Mouse (Mus musculus): ENCODE measurements at regions not wholly inside any gene's neighbourhood (a gene's known extent, or its start where the extent isn't known, plus 50 kb on each side); places are given as distances from the start of the nearest gene placed in this dataset.

- ATAC-seq = no peak
- H3K9ac ChIP-seq (ENCODE audit: low read depth, low read length) = no peak overlapping the region
- no peak overlapping the region for H3K4me3 ChIP-seq (ENCODE audit: low read depth, low read length)
- no peaks in the 10 kb centered on the region for H3K36me3 ChIP-seq (ENCODE audit: control insufficient read depth, insufficient read depth, low read length)
- H3K9me3 ChIP-seq (replicated peaks; ENCODE audit: control insufficient read depth, low read length, poor library complexity, severe bottlenecking) = no peaks in the 10 kb centered on the region
- H3K4me2 ChIP-seq (ENCODE audit: low read length) = no peak overlapping the region
- H3K27ac ChIP-seq (ENCODE audit: low read length) = no peak overlapping the region
- H3K27me3 ChIP-seq (ENCODE audit: control insufficient read depth, insufficient read depth, low read depth, low read length) = no peaks in the 10 kb centered on the region
- no peaks in the 10 kb centered on the region for H3K4me1 ChIP-seq (ENCODE audit: control insufficient read depth, insufficient read depth, low read length)
Measured at GRCm38 (mm10) chr1:112123012-112123411, 258.3 kb upstream of the Dsel start.

GRCm38 (mm10) chr1:112103451-112103850, 238.7 kb upstream of the Dsel start:
- Histone ChIP-seq H3K4me1 (ENCODE audit: control insufficient read depth, insufficient read depth, low read length) (no peaks in the 10 kb centered on the region), H3K27ac (ENCODE audit: low read length) (no peak overlapping the region), H3K9me3 (replicated peaks; ENCODE audit: control insufficient read depth, low read length, poor library complexity, severe bottlenecking) (no peaks in the 10 kb centered on the region), H3K27me3 (ENCODE audit: control insufficient read depth, insufficient read depth, low read depth, low read length) (no peaks in the 10 kb centered on the region), H3K4me3 (ENCODE audit: low read depth, low read length) (no peak overlapping the region), H3K4me2 (ENCODE audit: low read length) (no peak overlapping the region), H3K9ac (ENCODE audit: low read depth, low read length) (no peak overlapping the region), H3K36me3 (ENCODE audit: control insufficient read depth, insufficient read depth, low read length) (no peaks in the 10 kb centered on the region)
- 100% methylated on average over 1 of the region's 1 CpGs for whole genome bisulfite sequencing
- ATAC-seq = no peak

GRCm38 (mm10) chr1:112059909-112060308, 195.2 kb upstream of the Dsel start:
- H3K4me1 ChIP-seq (ENCODE audit: control insufficient read depth, insufficient read depth, low read length) = no peaks in the 10 kb centered on the region
- H3K9me3 ChIP-seq (replicated peaks; ENCODE audit: control insufficient read depth, low read length, poor library complexity, severe bottlenecking) = no peaks in the 10 kb centered on the region
- H3K4me2 ChIP-seq (ENCODE audit: low read length) = no peak overlapping the region
- no peaks in the 10 kb centered on the region for H3K36me3 ChIP-seq (ENCODE audit: control insufficient read depth, insufficient read depth, low read length)
- H3K9ac ChIP-seq (ENCODE audit: low read depth, low read length) = no peak overlapping the region
- H3K27ac ChIP-seq (ENCODE audit: low read length) = no peak overlapping the region
- no peaks in the 10 kb centered on the region for H3K27me3 ChIP-seq (ENCODE audit: control insufficient read depth, insufficient read depth, low read depth, low read length)
- no peak for ATAC-seq
- H3K4me3 ChIP-seq (ENCODE audit: low read depth, low read length) = no peak overlapping the region

GRCm38 (mm10) chr1:112053926-112054325, 189.2 kb upstream of the Dsel start:
- 90% methylated on average over 6 of the region's 6 CpGs for WGBS
- Histone ChIP-seq H3K4me1 (ENCODE audit: control insufficient read depth, insufficient read depth, low read length) (no peaks in the 10 kb centered on the region), H3K9me3 (replicated peaks; ENCODE audit: control insufficient read depth, low read length, poor library complexity, severe bottlenecking) (no peaks in the 10 kb centered on the region), H3K27ac (ENCODE audit: low read length) (no peak overlapping the region), H3K36me3 (ENCODE audit: control insufficient read depth, insufficient read depth, low read length) (no peaks in the 10 kb centered on the region), H3K4me3 (ENCODE audit: low read depth, low read length) (no peak overlapping the region), H3K9ac (ENCODE audit: low read depth, low read length) (no peak overlapping the region), H3K4me2 (ENCODE audit: low read length) (no peak overlapping the region), H3K27me3 (ENCODE audit: control insufficient read depth, insufficient read depth, low read depth, low read length) (no peaks in the 10 kb centered on the region)
- ATAC-seq = no peak

GRCm38 (mm10) chr1:112043061-112043460, 178.3 kb upstream of the Dsel start:
- no peak overlapping the region for H3K4me3 ChIP-seq (ENCODE audit: low read depth, low read length)
- H3K4me2 ChIP-seq (ENCODE audit: low read length) = no peak overlapping the region
- no peaks in the 10 kb centered on the region for H3K36me3 ChIP-seq (ENCODE audit: control insufficient read depth, insufficient read depth, low read length)
- no peak overlapping the region for H3K9ac ChIP-seq (ENCODE audit: low read depth, low read length)
- H3K4me1 ChIP-seq (ENCODE audit: control insufficient read depth, insufficient read depth, low read length) = no peaks in the 10 kb centered on the region
- H3K27ac ChIP-seq (ENCODE audit: low read length) = no peak overlapping the region
- no peak for ATAC-seq
- no peaks in the 10 kb centered on the region for H3K9me3 ChIP-seq (replicated peaks; ENCODE audit: control insufficient read depth, low read length, poor library complexity, severe bottlenecking)
- no peaks in the 10 kb centered on the region for H3K27me3 ChIP-seq (ENCODE audit: control insufficient read depth, insufficient read depth, low read depth, low read length)

- no peak overlapping the region for H3K4me2 ChIP-seq (ENCODE audit: low read length)
- H3K27me3 ChIP-seq (ENCODE audit: control insufficient read depth, insufficient read depth, low read depth, low read length) = no peaks in the 10 kb centered on the region
- 0 out of 2 replicates have a peak, but pooled peaks cover 2% of the 10 kb centered on the region for H3K9me3 ChIP-seq (replicated peaks; ENCODE audit: control insufficient read depth, low read length, poor library complexity, severe bottlenecking)
- no peak overlapping the region for H3K27ac ChIP-seq (ENCODE audit: low read length)
- no peak for ATAC-seq
- H3K4me1 ChIP-seq (ENCODE audit: control insufficient read depth, insufficient read depth, low read length) = no peaks in the 10 kb centered on the region
- no peaks in the 10 kb centered on the region for H3K36me3 ChIP-seq (ENCODE audit: control insufficient read depth, insufficient read depth, low read length)
- no peak overlapping the region for H3K9ac ChIP-seq (ENCODE audit: low read depth, low read length)
- no peak overlapping the region for H3K4me3 ChIP-seq (ENCODE audit: low read depth, low read length)
Measured at GRCm38 (mm10) chr1:112039878-112040277, 175.2 kb upstream of the Dsel start.

- Histone ChIP-seq H3K4me2 (ENCODE audit: low read length) (peak overlapping the region; percentile 28; the same call in 1 of the 2 replicates), H3K9me3 (replicated peaks; ENCODE audit: control insufficient read depth, low read length, poor library complexity, severe bottlenecking) (no peaks in the 10 kb centered on the region), H3K4me1 (ENCODE audit: control insufficient read depth, insufficient read depth, low read length) (no peaks in the 10 kb centered on the region), H3K4me3 (ENCODE audit: low read depth, low read length) (no peak overlapping the region), H3K36me3 (ENCODE audit: control insufficient read depth, insufficient read depth, low read length) (no peaks in the 10 kb centered on the region), H3K27ac (ENCODE audit: low read length) (no peak overlapping the region), H3K27me3 (ENCODE audit: control insufficient read depth, insufficient read depth, low read depth, low read length) (no peaks in the 10 kb centered on the region), H3K9ac (ENCODE audit: low read depth, low read length) (no peak overlapping the region)
- peak; percentile 95 for ATAC-seq
- WGBS = 37% methylated on average over 5 of the region's 5 CpGs
Measured at GRCm38 (mm10) chr1:112028533-112028932, 163.8 kb upstream of the Dsel start.
